Mouse (Mus musculus): ENCODE data around the gene Zfp932.
"Not testable (repeated sequence)": the region's sequence is repeated elsewhere in the genome, so short reads cannot be mapped to it uniquely, and the experiment has no call there.

The Zfp932 gene

DNA sequence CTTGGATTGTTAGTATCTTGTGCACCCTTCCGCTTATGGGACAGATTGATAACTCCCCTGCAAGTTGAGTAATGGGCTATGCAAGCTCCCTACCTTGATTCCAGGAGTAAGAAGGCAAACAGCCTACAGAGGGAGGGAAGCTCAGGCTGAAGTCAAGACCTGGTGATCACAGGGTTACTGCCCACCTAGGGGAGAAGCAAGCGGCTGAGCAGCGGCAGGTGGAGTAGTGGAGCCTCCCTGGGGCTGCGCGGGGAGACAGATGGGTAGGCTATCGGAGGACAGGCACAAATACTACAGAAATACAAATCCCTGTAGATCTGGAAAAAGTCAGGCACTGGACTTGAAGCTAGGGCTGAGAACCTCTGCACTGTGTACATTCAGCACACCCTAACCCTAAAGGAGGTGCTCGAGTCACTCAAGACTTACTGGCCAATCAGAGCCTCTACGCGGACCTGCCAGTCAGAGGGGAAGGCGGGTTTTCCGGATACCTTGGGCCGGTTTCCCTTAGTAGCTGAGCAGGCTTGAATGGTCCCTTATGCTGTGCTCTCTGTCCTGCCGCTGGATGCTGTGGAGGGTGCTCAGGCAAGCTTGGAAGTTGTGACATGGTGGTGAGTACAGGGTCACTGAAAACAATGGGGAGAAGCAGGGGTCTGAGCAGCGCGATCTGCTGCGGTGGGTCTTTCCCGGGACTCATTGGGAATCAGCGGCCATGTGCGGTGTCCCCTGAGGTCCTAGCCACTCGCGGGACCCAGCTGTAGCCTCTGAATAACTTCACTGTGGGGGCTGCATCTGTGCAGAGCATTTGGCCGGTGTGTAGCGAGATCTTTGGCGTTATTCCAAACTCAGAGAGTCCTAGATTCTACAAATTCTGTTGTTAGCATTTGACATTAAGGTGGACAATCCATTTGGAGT lies at the start of gene Zfp932:
Gene Zfp932, plus strand, starts transcription at position 496 of the 912 bp plus-strand sequence.
- DNase-seq (ENCODE audit: low read depth, low spot score), result peak; percentile 75

DNA sequence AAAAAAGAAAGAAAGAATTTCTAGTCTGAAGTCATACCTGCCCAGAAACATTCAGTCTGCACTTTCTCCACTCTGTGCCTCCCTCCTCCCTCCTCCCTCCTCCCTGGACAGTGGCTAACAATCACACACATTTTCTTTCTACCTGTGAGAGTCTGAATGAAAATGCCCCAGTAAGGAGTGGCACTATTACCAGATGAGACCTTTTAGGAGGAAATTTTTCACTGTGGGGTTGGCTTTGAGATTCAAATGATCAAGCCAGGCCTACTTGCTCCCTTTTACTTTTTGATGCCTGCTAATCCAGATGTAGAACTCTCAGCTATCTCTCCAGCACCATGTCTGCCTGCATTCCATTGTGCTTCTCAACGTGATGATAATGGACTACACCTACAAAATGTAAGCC lies 46.0 kb upstream of the Zfp932 start:
- DNase-seq (ENCODE audit: low read depth, low spot score), result no peak

DNA sequence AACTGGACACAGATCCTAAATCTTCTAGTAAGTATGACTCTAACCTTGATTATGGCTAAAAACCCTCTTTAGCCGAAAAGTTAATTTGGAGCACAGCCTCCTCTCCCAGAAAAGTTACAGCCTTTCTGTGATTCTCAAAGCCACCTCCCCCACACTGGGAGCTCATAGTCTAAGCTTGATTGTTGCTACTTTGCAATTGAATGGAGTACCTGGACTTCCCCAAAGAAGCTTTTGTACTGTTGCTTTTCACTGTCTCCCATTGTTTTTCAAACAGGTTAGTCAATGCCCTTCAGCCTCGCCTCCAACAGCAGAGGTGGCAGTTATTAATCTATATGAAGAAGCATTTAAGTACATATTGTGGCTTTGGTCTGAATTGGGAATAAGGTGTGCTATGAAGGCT lies 15.6 kb upstream of the Zfp932 start:
- not testable (repeated sequence) for DNase-seq (ENCODE audit: low read depth, low spot score)

DNA sequence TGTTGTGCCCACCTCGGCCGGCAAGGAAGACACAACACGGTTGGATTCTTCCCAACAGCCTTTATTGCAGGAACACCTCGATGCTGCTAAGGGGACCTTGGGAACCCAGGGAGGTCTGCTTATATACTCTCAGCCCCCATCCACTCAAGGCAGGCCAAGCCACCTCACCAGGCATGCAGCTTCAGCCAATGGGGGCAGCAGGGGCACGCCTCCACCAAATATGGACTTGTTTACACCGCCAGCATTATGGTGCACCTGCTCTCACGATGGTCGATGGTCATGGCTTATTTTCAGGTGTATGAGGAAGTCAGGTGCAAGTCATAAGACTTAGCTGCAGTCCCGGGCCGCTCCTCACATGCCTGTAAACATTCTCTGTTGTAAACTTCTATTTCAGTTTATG lies 860 bp upstream of the Zfp932 start:
- not testable (repeated sequence) for DNase-seq (ENCODE audit: low read depth, low spot score)

DNA sequence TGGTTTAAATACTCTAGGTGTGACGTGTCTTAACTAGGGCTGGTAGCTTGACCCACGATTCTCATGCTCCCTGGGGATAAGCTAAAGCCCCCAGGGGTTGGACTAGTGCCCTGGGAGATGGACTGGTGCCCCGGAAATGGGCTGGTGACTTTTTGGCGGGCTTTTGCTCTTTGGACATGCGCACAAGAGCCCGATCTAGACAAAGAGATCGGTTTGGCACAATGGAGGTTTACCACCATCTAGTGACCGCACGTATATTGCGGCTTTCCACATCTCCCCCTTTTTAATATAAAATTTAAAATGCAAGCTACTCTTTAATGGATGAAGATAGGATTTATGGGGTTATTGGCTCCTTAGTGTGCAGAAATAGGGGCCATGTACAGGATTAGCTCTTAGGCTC lies 19.5 kb downstream of the Zfp932 start:
- not testable (repeated sequence) for DNase-seq (ENCODE audit: low read depth, low spot score)

DNA sequence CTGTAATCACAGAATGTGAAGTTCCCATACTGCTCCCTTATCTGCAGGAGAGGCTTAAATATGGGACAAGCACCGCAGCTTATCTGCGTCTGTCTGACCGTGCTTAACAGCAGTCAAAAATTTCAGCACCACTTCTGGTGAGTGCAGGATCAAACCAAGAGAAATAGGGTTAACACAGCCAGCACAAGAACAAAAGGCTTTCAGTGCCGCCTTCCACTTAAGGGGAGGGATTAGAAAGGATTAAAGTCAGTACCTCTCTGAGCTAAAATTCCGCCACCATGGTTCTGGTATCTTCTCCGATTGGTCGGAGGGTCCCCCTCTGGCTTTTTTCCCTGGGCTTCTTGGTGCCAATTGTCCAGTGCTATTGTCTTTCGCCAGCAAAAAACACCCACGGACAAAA lies 27.0 kb downstream of the Zfp932 start:
- DNase-seq (ENCODE audit: low read depth, low spot score), result no peak

DNA sequence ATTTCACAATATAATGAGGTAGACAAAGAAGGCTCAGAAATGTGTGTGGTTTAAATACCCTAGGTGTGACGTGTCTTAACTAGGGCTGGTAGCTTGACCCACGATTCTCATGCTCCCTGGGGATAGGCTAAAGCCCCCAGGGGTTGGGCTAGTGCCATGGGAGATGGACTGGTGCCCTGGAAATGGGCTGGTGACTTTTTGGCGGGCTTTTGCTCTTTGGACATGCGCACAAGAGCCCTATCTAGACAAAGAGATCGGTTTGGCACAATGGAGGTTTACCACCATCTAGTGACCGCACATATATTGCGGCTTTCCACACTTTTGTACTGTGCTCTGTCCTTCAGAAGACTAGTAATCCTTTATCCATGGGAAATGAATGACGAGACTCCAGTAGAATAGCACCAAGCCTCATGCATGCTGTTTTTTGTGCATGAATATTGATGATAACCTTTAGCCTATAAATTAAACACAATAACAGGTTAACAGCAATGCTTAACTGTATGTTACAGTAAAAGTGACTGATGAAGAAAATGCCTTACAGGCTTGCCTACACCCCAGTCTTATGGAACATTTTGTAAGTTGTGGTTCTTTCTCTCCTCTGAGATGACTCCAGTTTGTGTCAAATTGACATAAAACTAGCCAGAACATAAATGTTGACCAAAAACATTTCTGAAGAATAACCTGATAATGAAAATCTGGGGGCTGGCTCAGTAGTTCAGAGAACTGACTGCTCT lies 27.5 kb downstream of the Zfp932 start:
- DNase-seq (ENCODE audit: low read depth, low spot score), result peak; percentile 44

DNA sequence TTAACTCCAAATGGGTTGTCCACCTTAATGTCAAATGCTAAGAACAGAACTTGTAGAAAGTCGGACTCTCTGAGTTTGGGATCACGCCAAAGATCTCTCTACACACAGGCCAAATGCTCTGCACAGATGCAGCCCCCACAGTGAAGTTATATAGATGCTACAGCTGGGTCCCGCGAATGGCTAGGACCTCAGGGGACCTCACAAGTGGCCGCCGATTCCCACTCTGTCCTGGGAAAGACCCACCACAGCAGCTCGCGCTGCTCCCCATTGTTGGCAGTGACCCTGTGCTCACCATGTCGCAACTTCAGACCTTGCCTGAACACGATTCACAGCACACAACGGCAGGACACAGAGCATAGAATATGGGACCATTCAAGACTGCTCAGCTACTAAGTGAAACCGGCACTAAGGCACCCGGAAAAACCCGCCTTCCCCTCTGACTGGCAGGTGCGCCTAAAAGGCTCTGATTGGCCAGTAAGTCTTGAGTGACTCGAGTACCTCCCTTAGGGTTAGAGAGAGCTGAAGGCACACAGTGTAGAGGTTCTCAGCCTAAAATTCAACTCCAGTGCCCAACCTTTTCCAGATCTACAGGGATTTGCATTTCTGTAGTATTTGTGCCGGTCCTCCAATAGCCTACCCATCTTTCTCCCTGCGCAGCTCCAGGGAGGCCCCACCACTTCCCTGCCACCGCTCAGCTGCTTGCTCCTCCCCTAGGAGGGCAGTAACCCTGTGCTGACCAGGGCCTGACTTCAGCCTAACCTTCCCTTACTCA lies 61.5 kb downstream of the Zfp932 start:
- peak; percentile 75 for DNase-seq (ENCODE audit: low read depth, low spot score)

All from mesoderm, embryonic 11.5 days (tissue).